Mouse (Mus musculus) fibroblast of lung, adult 2 months (primary cell): Measurements from ENCODE around the gene Ptprg.

Experiments
- DNase-seq: peaks from one replicate; pipeline ENCODE4 v3.0.0-alpha.2; 2011; ENCODE audit warnings: low read depth

Gene Ptprg

DNA sequence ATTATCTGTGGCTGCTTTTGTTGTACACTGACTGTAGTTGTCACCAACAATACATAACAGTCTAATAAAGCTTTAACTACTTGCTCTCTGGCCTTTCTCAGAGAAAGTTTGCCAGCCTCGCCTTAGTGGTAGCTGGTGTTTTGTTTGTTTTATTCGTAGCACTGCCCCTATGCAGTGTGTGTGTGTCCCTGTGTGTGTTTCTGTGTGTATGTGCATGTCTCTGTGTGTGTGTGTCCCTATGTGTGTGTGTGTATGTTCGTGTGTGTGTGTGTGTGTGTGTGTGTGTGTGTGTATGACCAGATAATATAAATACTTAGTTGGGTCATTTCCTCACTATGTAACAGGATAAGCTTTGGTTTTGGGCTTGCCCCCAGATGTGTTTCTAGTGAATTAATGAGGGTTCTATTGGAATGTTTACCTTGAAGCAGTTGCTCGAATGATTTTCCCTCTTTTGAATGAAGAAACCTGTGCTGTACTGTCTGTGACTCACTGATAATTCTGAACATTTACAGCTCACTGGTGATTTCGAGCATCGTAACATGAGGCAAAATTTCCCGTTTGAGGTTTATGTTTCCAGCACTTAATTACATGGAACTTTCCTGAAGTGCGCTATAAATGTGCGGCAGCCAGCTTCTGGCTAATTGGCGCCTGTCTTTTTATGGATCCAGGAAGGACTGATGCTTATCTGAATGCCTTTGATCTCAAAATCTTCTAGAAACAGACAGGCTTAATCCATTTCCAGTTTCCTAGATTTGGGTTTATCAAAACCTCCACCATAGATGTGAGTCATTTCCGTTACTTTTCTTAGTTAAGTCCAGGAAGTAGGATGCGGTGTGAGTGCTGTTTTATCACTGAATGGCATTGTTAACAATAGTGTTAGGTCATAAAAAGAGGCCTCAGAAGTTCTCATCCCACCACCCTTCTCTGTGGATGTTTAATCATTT lies 546.3 kb downstream of the Ptprg start:
- no peak for DNase-seq

DNA sequence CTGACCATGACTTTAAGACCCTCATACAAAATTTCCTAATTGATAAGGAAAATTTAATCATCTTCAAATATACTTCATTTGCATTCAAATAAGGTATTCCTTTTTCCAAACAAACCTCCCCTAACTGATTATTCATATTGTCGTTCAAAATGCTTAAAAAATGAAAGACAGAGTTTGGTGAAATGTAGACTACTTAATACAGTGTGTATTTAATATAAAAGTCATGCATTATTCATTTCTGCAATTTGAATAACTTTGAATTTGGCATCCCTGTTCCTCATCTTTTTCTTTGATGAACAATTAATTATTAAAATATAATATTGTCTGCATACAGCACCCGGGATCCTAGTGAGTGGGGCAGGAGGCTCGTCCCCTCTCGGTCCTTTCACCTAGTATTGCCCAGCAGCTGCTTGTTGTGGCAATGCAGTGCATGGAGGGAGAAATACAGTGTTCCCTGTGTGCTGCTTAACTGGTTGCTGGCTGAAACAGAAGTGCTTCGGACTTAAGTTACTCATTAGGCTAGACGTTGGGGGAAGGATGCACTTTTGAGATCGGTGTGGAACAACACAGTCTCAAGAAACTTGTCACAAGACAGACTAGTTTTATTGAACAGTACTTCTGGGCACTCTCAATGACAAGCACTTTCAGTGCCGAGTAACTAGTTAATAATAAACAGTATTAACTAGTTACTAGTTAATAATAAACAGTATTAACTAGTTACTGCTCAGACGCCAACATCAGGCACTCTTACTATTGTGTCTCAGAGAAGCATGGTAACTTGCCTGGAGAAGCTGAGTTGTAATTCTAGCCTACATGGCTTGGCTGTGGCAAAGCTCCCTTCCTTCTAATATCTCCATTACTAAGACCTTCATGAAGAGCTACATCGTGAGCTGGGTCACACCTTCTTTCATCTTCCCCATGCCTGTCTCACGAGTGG lies 549.3 kb downstream of the Ptprg start:
- DNase-seq, result no peak

DNA sequence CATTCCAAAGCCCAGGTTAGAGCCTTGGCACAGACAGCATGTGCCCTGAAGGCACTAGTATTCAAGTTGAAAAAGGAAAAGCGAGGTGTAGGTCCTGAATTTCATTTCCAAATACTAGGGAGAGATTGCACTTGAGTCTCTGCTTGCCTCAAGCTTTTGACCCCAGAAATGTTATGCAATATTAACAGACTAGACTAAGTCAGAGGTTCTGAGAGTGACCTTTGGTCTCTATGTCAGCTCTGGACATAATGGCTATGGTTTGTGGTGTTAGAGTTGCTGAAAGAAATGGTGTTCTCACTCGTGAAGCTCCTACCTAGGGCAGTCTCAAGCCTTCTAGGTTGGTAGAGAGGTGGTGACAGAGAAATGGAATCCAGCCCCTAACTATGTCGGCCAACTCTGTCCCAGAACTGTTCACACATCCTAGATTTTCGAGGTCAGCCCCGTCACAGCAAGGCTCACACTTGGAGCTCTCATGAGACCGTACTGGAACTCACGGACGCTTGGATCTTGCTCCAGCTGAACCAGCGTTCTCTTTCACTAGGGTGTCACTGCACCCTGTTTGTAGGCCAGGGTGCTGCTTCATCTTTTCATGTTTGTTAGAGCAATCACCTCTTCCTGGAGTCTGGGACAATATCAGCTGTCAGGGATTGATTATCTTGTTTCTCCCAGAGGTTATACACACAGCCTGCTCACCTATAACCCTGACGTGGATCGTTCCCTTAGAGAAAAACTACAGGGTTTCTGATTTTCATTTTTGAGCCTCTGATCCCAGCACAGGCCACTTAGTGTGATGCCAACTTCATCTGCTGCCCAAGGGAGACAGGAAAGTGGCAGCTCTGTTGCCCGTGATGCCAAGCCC lies 551.2 kb downstream of the Ptprg start:
- no peak for DNase-seq

DNA sequence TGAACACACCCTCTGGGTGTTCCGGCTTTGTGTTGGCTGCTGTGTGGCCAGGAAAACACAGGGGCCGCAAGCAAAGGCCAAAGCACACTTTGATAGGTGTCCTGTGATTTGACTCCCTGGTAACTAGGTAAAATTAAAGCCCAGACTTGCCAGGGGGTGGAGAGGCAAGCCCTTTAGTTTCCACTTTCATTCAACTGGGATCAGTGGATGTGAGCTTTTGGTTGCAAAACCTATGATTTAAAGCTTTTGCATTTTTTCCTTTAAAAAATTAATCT lies 551.8 kb downstream of the Ptprg start:
- DNase-seq, result no peak

DNA sequence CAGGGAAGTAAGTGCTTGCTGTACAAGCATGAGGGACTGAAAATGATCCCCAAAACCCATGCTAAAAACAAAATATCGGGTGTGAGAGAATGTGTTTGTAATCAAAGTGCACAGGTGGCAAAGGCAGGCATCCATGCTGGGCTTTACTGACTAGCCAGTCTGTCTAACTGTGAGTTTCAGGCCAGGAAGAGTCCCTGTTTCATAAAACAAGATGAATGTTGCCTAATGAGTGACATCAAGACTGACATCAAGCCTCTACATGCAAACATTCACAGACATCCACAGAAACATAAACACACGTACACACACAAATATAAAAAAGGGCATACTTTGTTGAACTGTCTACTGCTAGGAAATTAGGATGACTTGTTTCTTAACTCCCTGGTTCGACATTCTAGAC lies 552.3 kb downstream of the Ptprg start:
- DNase-seq, result no peak

DNA sequence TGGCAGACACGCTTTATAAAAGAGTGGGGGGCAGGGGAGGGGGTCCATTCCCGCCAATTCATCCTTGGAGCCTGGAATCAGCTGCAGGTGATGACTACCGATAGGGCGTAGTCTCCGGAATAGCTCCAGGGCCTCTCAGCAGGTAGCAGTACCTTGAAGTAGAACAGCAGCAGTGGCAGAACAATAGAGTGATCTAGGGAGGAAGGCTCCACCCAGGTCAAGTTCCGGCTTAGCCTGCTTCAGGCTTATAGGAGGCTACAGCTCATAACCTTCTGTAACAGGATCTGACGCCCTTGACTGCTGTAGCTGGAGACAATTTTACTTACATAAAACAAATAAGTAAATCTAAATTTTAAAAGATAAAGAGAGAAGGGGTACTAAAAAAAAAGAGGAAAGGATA lies 554.1 kb downstream of the Ptprg start:
- no peak for DNase-seq

DNA sequence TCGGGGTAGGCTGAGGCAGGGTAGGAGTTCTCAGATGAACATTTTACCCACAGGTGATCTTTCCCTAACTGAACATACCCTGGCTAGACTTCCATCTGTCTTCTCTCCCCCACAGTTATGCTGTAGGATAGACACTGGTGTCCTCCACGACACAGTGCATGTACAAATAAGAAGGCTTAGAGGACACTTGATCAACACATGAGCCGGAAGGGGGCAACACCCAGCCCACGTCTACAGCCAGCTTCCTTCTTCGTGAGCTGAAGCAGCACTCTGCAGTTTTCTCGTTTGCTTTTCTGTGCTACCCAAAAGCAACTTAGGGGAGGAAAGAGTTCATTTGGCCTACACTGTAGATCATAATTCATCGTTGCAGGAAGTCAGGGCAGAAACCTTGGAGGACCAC lies 554.7 kb downstream of the Ptprg start:
- DNase-seq, result no peak

DNA sequence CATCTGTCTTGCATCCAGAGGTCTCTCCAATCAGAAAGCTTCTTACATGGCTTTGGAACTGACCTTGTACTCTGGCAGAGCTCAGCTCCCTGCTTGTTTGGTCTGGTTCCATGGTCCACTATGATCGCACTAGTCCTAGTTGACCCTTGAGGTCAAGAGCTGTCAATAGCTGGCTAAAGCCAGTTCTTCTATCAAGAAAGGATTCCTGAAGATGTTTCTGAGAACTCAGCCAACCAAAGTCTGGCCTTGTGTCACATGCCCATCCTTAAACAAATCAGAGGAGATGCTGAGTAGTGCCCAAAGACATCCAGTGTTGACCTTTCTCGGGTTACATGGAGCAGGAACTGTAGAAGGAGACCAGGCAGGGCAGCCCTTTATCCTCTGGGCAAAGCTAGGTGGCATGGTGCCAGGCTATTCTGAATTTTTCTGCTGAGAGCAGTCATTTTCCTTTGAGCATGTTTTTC lies 559.2 kb downstream of the Ptprg start:
- peak; percentile 14 for DNase-seq

DNA sequence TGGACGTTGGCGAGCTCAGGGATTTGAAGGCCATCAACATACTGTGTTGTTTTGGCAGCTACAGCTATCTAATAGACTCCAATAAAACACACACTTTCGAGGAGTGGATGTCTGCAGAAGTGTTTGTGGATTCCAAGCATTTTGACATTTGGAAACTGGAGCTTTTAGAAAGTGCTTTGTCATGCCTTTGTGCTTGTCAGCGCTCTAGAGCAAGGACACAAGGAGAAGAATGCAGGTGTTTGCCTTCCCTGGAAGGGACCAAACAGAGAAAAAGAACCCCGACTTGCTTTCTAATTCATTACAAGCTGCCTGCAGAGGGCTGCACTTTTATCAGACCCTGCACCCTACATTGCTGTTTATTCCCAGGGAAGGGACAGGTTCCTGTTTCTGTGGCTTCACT lies 560.0 kb downstream of the Ptprg start:
- no peak for DNase-seq

DNA sequence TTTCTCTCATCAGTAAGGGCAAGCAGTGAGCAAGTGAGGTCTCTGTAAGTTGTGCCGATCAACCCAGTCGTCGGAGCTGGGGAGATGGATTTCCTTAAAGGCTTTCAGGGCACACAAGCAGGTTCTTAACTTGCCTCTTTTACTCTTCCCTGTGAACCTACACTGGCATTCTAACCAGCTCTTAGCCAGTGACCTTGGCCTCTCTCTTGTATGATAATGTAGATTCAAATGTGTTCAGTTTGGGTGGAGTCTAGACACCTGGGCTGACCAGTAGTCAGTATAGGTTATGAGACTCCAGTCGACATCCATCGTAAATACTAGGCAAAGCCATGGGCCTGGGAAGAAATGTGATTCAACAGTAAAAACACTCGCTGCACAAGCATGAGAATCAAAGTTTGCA lies 560.7 kb downstream of the Ptprg start:
- DNase-seq, result no peak

DNA sequence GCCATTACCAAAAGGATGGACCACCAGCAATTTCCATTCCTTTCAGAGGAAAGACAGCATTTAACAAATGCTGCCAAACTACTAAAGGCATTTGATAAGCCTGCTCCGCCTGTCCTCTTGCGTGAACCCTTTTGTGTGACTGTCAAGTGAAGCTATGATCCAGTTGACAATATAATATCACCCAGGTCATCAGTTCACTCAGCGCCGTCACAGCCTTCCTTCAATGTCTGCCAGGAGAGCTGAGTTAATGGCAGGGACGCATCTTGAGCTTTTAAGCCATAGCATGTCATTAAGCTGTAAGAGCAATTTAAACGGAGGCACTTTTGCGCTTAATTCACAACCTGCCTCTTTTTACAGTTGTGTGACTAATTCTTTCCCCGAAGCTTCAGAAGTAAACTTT lies 565.9 kb downstream of the Ptprg start:
- DNase-seq, result no peak

DNA sequence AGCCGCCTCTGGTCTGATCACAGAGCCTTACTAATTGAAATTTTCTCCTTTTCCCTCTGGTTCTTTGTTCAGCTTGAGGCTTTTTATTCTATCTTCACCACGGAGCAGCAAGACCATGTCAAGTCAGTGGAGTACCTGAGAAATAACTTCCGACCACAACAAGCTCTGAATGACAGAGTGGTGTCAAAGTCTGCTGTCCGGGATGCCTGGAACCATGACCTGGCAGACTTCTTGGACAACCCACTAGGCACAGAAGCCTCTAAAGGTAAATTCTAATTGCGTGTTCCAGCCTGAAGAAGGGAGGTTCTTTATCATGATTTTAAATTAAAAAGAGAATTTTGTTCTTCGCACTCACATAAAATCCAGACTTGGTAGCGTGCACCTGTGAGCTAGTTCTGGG lies 568.6 kb downstream of the Ptprg start:
- DNase-seq, result no peak

DNA sequence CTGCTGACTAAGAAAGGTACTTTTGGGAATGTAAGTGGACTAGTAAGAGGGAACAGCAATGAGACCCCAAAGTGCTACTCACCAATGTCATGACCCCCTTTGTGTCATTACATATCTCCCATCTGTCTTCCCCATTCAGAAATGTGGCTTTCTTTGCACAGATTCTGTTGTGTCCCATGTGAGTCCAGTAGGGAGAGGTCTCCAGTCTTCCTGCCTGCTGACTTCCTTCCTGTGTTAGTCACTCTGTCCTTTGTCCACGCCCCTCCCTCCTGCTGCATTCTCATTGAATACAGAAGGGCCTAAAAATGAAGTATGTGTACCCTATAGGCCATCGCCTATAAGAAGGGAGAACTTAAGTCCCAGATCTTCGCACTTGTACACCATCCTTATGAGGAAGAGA lies 571.4 kb downstream of the Ptprg start:
- DNase-seq, result no peak

DNA sequence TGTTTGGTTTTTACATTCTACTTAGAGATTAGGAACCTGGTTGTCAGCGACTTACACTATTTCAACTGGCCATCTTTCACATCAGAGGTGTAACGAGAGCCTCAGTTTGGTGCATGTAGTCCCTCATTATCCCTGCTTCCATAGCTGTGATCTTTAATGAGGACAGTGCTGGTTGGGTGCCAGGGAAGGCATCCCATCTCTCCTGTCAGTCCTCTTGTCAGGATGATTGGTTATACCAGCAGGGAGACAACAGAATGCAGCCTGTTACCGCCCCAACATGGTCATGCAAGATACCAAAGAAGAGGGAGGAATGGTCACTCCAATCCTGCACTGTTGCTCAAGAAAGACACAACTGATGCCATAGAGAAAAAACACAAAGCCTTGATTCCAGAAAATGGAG lies 574.6 kb downstream of the Ptprg start:
- DNase-seq, result no peak

DNA sequence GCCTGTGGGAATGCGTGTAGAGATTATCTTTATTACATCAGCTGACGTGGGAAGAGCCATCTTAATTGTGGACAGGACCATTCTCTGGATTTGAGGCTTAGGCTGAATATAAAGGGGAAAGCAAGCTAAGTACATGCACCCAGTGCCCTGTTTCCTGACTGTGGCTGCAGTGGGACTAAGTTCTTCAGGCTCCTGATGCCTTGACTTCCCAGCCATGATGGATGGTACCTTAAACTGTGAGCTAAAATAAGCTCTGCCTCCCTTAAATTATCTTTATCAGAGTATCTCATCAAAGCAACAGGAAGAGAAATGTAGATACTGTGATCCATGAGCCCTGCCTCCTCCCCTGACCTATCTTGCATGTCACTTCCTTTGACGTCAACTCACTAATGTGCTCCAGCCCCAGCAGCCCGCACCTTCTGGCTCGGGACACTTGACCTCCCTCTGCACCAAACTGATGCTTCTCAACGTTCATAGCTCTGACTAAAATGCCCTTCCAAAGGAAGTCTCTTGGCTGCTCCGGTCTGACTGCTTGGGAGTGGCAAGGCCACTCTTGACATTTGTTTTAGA lies 578.8 kb downstream of the Ptprg start:
- DNase-seq, result no peak

DNA sequence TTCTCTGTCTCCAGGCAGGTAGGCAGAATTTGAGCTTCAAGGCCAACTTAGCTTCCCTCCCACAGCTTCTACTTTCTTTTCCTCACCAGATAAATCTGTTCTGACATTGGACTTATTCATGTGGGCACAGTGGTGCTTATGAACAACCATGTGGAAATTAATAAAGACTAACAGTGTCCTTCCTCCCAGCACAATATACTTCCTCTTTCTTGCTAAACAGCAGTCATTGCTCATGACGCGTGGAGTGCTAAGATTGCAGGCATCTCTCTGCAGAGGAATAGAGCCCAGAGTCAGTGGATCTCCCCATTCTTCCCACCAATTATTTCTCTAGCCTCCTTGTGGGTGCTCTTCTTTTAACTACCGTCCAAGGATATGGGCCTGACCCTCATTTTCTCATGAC lies 579.8 kb downstream of the Ptprg start:
- no peak for DNase-seq

DNA sequence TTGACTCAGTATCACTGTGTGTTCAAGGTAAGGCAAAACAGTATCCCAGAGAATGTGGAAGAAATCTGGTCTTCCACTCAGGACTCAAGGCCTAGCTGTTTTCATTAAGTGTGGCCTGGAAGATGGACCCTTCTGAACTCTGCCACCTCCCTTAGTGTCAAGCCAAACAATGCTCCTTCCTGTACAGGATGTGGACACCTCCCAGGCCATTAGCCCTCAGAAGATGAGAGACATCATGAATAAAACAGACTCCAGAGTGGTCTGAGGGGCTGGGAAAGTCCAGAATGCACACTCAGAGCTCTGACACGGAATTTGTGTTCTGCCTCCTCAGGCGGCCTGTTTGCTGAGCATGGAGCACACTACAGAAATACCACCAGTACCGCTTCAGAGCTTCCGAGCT lies 581.2 kb downstream of the Ptprg start:
- DNase-seq, result no peak

DNA sequence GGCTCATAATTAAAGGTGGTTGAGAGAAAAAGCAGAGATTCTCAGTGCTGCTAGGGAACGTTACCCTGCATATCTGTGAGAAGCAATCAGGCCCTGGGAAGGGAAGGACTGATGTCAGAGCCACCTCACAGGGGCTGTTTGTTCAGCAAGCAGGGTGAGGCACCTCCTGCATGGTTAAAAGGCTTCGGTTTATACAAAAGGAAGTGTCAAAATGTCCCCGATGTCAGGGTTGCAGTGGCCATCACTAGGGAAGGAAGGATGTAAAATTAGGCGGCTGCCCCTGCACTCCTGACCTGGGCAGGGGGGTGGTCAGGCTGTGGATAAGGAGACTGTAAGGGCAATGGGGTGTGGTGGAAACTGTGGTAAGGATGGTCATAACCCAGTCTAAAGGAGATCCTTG lies 583.2 kb downstream of the Ptprg start:
- DNase-seq, result no peak

DNA sequence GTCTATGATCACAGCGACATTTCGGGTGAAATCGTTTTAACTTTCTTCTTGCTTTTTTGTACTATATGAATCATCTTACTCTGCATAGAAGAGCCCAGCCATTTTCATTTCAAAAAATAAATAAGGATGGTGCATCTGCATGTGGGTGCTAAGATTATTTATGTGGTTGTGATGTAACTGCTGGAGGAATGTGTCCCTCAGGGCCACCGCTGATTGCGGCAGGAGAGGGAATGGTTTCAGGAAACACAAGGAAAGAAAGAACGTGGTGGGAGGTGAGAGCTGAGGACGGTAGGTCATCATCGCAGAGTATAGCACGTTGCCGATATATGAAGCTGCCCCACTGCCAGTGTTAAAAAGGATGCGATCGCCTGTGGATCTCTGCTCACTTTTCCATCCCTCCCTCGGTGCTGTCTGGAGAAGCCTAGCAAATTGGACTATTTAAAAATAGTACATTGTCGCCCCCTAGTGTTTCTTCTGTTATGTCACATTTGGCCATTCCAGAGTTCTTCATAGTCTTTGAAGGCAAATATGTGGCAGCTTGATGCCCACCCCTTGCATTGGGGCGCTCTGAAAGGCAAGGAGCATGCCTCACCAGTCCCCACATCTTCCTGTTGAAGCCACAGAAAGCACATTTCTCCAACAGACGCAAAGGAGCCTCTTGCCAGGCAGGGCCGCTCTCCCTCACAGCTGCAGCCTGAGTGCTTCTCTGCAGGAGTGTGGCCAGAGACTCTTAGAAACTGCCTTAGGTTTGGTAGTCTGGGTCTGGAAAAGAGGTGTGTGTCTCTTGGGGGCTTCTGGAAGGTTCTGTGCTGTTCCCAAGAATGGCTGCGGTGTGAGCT lies 586.5 kb downstream of the Ptprg start:
- peak; percentile 15 for DNase-seq

DNA sequence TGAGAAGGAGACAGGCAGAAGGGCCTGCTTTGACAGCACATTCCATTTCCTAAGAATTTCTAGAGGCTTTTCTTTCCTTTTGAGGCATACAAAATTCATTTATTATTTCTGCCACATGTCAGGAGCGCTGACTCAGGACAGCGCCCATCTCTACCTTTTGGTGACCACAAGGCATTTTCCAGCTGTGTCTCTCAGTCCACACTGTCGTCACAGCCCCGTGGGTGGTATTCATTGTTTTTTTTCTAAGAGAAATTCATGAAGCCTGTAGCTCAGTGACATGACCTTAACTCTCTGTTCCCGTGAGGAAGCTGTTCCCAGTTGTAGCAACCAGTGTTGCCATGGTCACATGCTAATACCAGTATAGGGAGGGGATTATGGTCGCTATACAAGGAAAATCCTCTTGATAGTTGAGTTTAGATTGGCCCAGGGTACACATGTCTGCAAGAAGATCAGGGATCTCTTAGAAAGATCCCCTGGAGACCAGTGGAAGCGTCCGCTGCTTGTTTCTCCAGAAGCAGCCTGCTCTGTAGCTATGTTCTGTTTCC lies 590.7 kb downstream of the Ptprg start:
- DNase-seq, result no peak

DNA sequence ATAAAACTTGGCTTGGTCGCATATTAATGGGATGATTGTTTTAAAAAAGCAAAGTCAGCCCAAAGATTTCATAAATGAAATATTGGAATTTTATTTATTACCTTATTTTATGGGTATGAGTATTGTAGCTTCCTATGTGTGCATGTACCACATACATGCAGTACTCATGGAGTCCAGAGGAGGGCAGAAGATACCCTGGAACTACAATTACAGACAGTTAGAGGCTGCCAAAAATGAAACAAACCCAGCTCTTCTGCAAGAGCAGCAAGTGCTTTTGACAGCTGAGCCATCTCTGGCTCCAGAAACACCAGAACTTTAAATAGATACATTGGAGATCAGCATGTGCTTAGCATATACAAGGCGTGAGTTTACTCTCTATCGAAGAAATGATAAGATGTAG lies 592.6 kb downstream of the Ptprg start:
- no peak for DNase-seq
